Mouse (Mus musculus) bone marrow macrophage, adult 2 months (primary cell): Measurements from ENCODE around the gene Gm609.

ENCODE experiments used
- CTCF ChIP-seq: IDR thresholded peaks from 2 replicates; pipeline ENCODE4 v1.5.1; 2012; ENCODE audit warnings: low read depth, mild to moderate bottlenecking, low read length, moderate library complexity
- POLR2A ChIP-seq: IDR thresholded peaks from 2 replicates; pipeline ENCODE4 v1.6.1; 2012; ENCODE audit warnings: mild to moderate bottlenecking, low read depth, low read length, borderline replicate concordance

DNA sequence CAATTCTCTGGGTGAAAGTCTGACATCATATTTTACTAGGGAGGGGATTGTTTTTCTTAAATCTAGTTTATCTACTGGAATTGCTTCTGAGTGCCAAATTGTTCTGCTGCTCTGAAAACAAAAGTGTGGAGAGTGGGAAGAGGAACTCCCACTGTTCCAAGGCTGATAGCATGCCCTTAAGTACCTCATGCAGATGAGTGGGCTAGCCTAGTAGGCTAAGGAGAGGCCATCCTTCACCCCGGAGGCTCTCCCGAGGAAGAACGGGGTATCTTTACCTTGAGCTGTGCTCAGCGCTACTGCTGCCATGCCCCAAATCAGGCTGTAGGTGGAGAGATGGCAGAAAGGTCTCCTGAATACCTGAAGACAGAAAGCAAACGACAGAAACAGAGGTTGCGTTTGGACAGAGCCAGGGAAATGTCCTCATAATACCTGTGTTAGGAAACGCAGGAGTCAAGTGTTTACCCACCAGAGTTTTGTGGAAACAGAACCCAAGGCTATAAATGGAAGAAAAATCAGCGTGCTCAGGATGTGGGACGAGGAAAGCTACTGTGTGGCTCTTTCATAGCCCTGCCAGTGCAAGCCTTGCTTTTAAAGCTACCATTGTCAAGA is 92.7 kb downstream of the Gm609 start:
- TF ChIP-seq POLR2A (no peak), CTCF (no peak)
